Mouse (Mus musculus): ENCODE results near the gene Nhlrc3.
A peak's percentile ranks its signal among the peaks of the same experiment; 100 is the strongest.

The Nhlrc3 gene

GRCm38 (mm10) chr3:53463046-53463764, at the start of gene Nhlrc3, which contains the start of gene Proser1:
TSS of gene Nhlrc3 (minus strand) at chr3:53463332.
TSS of gene Proser1 (plus strand) at chr3:53463666.
- peak; percentile 95 for DNase-seq (ENCODE audit: low read depth)

GRCm38 (mm10) chr3:53502428-53502827, 39.3 kb upstream of the Nhlrc3 start:
- DNase-seq (ENCODE audit: low read depth): peak; percentile 12

- no peak for DNase-seq (ENCODE audit: low read depth)
Measured at GRCm38 (mm10) chr3:53498351-53498905, 35.3 kb upstream of the Nhlrc3 start.

GRCm38 (mm10) chr3:53488353-53488752, 25.2 kb upstream of the Nhlrc3 start, which contains the start of gene Stoml3:
TSS of gene Stoml3 (plus strand) at chr3:53488653.
- no peak for DNase-seq (ENCODE audit: low read depth)

GRCm38 (mm10) chr3:53486996-53487576, 24.0 kb upstream of the Nhlrc3 start:
- DNase-seq (ENCODE audit: low read depth): no peak

GRCm38 (mm10) chr3:53486561-53486960, 23.4 kb upstream of the Nhlrc3 start:
- DNase-seq (ENCODE audit: low read depth): no peak

GRCm38 (mm10) chr3:53483414-53484059, 20.4 kb upstream of the Nhlrc3 start:
- DNase-seq (ENCODE audit: low read depth): no peak

- DNase-seq (ENCODE audit: low read depth): no peak
Measured at GRCm38 (mm10) chr3:53478419-53479046, 15.4 kb upstream of the Nhlrc3 start.

GRCm38 (mm10) chr3:53477468-53477867, 14.3 kb upstream of the Nhlrc3 start:
- DNase-seq (ENCODE audit: low read depth): no peak

GRCm38 (mm10) chr3:53475889-53476288, 12.8 kb upstream of the Nhlrc3 start:
- DNase-seq (ENCODE audit: low read depth): no peak

- no peak for DNase-seq (ENCODE audit: low read depth)
Measured at GRCm38 (mm10) chr3:53474179-53474578, 11.0 kb upstream of the Nhlrc3 start.

GRCm38 (mm10) chr3:53472061-53472460, 8.9 kb upstream of the Nhlrc3 start:
- DNase-seq (ENCODE audit: low read depth): no peak

GRCm38 (mm10) chr3:53469650-53470049, 6.5 kb upstream of the Nhlrc3 start:
- no peak for DNase-seq (ENCODE audit: low read depth)

GRCm38 (mm10) chr3:53467356-53467755, 4.2 kb upstream of the Nhlrc3 start:
- DNase-seq (ENCODE audit: low read depth): no peak

- peak; percentile 23 for DNase-seq (ENCODE audit: low read depth)
Measured at GRCm38 (mm10) chr3:53466481-53466880, 3.3 kb upstream of the Nhlrc3 start.

GRCm38 (mm10) chr3:53465330-53465729, 2.2 kb upstream of the Nhlrc3 start:
- no peak for DNase-seq (ENCODE audit: low read depth)

GRCm38 (mm10) chr3:53464146-53464698, 1.1 kb upstream of the Nhlrc3 start:
- peak; percentile 59 for DNase-seq (ENCODE audit: low read depth)

GRCm38 (mm10) chr3:53463765-53464114, 608 bp upstream of the Nhlrc3 start:
- DNase-seq (ENCODE audit: low read depth): no peak

GRCm38 (mm10) chr3:53462701-53463045, 459 bp downstream of the Nhlrc3 start:
- DNase-seq (ENCODE audit: low read depth): peak; percentile 77

- no peak for DNase-seq (ENCODE audit: low read depth)
Measured at GRCm38 (mm10) chr3:53460106-53460505, 3.0 kb downstream of the Nhlrc3 start.

- no peak for DNase-seq (ENCODE audit: low read depth)
Measured at GRCm38 (mm10) chr3:53457750-53458149, 5.4 kb downstream of the Nhlrc3 start.

GRCm38 (mm10) chr3:53454984-53455383, 8.1 kb downstream of the Nhlrc3 start:
- no peak for DNase-seq (ENCODE audit: low read depth)

All from induced T-regulatory cell, adult 2 months (primary cell).